Mouse (Mus musculus) splenic B cell, adult 2 months (primary cell): ENCODE measurements around the gene Ankdd1a.

Experiments used
- DNase-seq: peaks from one replicate; pipeline ENCODE4 v3.0.0-alpha.2; 2011; ENCODE audit warnings: low read depth, low spot score
- H3K27me3 ChIP-seq: 2 replicates; pipeline ENCODE4 v1.6.1; 2012; ENCODE audit warnings: mild to moderate bottlenecking, low read length, moderate library complexity, mixed read lengths; ENCODE audit not compliant: control insufficient read depth, poor library complexity, insufficient read depth, severe bottlenecking
- H3K36me3 ChIP-seq: 2 replicates; pipeline ENCODE4 v1.6.1; 2012; ENCODE audit warnings: mild to moderate bottlenecking, low read length, moderate library complexity, mixed read lengths; ENCODE audit not compliant: control insufficient read depth, poor library complexity, insufficient read depth, severe bottlenecking

The Ankdd1a gene

GRCm38 (mm10) chr9:65519807-65520504 lies at the start of gene Ankdd1a:
TSS of gene Ankdd1a (minus strand) at chr9:65520193.
- Histone ChIP-seq H3K36me3 (no peaks in the 10 kb centered on the region), H3K27me3 (no peaks in the 10 kb centered on the region; the same call in 1 of the 2 replicates)
- DNase-seq = no peak

GRCm38 (mm10) chr9:65569491-65569971 lies 49.5 kb upstream of the Ankdd1a start:
- Histone ChIP-seq H3K36me3 (peaks cover 5% of the 10 kb centered on the region), H3K27me3 (no peaks in the 10 kb centered on the region)
- peak; percentile 56 for DNase-seq

- DNase-seq = no peak
- Histone ChIP-seq H3K36me3 (peaks cover 5% of the 10 kb centered on the region), H3K27me3 (no peaks in the 10 kb centered on the region)
Measured at GRCm38 (mm10) chr9:65568787-65569186, 48.8 kb upstream of the Ankdd1a start.

- peaks cover 9% of the 10 kb centered on the region for H3K36me3 ChIP-seq
- DNase-seq = no peak
- no peaks in the 10 kb centered on the region for H3K27me3 ChIP-seq
Measured at GRCm38 (mm10) chr9:65564698-65565097, 44.7 kb upstream of the Ankdd1a start.

- H3K36me3 ChIP-seq = peaks cover 10% of the 10 kb centered on the region
- no peaks in the 10 kb centered on the region for H3K27me3 ChIP-seq
- DNase-seq = no peak
Measured at GRCm38 (mm10) chr9:65563073-65563472, 43.1 kb upstream of the Ankdd1a start.

GRCm38 (mm10) chr9:65562081-65562506 lies 42.1 kb upstream of the Ankdd1a start:
- Histone ChIP-seq H3K36me3 (peaks cover 14% of the 10 kb centered on the region), H3K27me3 (no peaks in the 10 kb centered on the region)
- no peak for DNase-seq

- H3K36me3 ChIP-seq = peaks cover 16% of the 10 kb centered on the region
- no peak for DNase-seq
- no peaks in the 10 kb centered on the region for H3K27me3 ChIP-seq
Measured at GRCm38 (mm10) chr9:65561016-65561415, 41.0 kb upstream of the Ankdd1a start.

- H3K27me3 ChIP-seq = no peaks in the 10 kb centered on the region
- DNase-seq = no peak
- peaks cover 21% of the 10 kb centered on the region for H3K36me3 ChIP-seq
Measured at GRCm38 (mm10) chr9:65558806-65559205, 38.8 kb upstream of the Ankdd1a start.

- DNase-seq = no peak
- H3K27me3 ChIP-seq = no peaks in the 10 kb centered on the region
- H3K36me3 ChIP-seq = peaks cover 19% of the 10 kb centered on the region
Measured at GRCm38 (mm10) chr9:65556979-65557378, 37.0 kb upstream of the Ankdd1a start.

- DNase-seq = no peak
- Histone ChIP-seq H3K27me3 (no peaks in the 10 kb centered on the region), H3K36me3 (peaks cover 16% of the 10 kb centered on the region)
Measured at GRCm38 (mm10) chr9:65556349-65556748, 36.4 kb upstream of the Ankdd1a start.

GRCm38 (mm10) chr9:65555621-65556020 lies 35.6 kb upstream of the Ankdd1a start:
- DNase-seq = no peak
- Histone ChIP-seq H3K27me3 (no peaks in the 10 kb centered on the region), H3K36me3 (peaks cover 16% of the 10 kb centered on the region)

GRCm38 (mm10) chr9:65555001-65555405 lies 35.0 kb upstream of the Ankdd1a start:
- peaks cover 16% of the 10 kb centered on the region for H3K36me3 ChIP-seq
- DNase-seq = no peak
- no peaks in the 10 kb centered on the region for H3K27me3 ChIP-seq

GRCm38 (mm10) chr9:65552711-65553110 lies 32.7 kb upstream of the Ankdd1a start:
- peak; percentile 68 for DNase-seq
- H3K27me3 ChIP-seq = no peaks in the 10 kb centered on the region
- H3K36me3 ChIP-seq = peaks cover 11% of the 10 kb centered on the region

GRCm38 (mm10) chr9:65552141-65552540 lies 32.1 kb upstream of the Ankdd1a start:
- DNase-seq = peak; percentile 70
- peaks cover 9% of the 10 kb centered on the region for H3K36me3 ChIP-seq
- no peaks in the 10 kb centered on the region for H3K27me3 ChIP-seq

GRCm38 (mm10) chr9:65551035-65551434 lies 31.0 kb upstream of the Ankdd1a start:
- DNase-seq = peak; percentile 86
- no peaks in the 10 kb centered on the region for H3K27me3 ChIP-seq

More at GRCm38 (mm10) chr9:65551035-65551434, 31.0 kb upstream of the Ankdd1a start:
- H3K36me3 ChIP-seq = peaks cover 7% of the 10 kb centered on the region
